Mouse (Mus musculus) testis, adult 2 months (tissue): Measurements from ENCODE around the gene Mfsd4b5. TPM values are rescaled to one million over a fixed set of nuclear protein-coding genes. Genes with fewer than 3 reads are reported as not detected.
A peak's percentile ranks its signal among the peaks of the same experiment; 100 is the strongest.
"Not testable (repeated sequence)": the region's sequence is repeated elsewhere in the genome, so short reads cannot be mapped to it uniquely, and the experiment has no call there.

Source experiments
- H3K27ac ChIP-seq: fragments of 200-500 bp; 2 replicates; pipeline ENCODE4 v1.5.1; 2012; ENCODE audit warnings: low read depth, low read length; ENCODE audit not compliant: control insufficient read depth, insufficient read depth
- H3K27me3 ChIP-seq: fragments of 200-500 bp; 2 replicates; pipeline ENCODE4 v1.6.1; 2012; ENCODE audit warnings: mild to moderate bottlenecking, low read length, moderate library complexity; ENCODE audit not compliant: control insufficient read depth, insufficient read depth
- H3K36me3 ChIP-seq: fragments of 200-500 bp; 2 replicates; pipeline ENCODE4 v1.6.1; 2012; ENCODE audit warnings: mild to moderate bottlenecking, low read length; ENCODE audit not compliant: control insufficient read depth, insufficient read depth
- H3K4me1 ChIP-seq: fragments of 200-500 bp; 2 replicates; pipeline ENCODE4 v1.6.1; 2012; ENCODE audit warnings: low read length; ENCODE audit not compliant: control insufficient read depth, insufficient read depth
- H3K4me3 ChIP-seq: fragments of 200-500 bp; 2 replicates; pipeline ENCODE4 v1.5.1; 2012; ENCODE audit warnings: low read depth, mild to moderate bottlenecking, low read length, moderate library complexity, mixed read lengths; ENCODE audit not compliant: control insufficient read depth
- CTCF ChIP-seq: fragments of 200-500 bp; IDR thresholded peaks from 2 replicates; pipeline ENCODE4 v1.5.1; 2012; ENCODE audit warnings: low read depth, mild to moderate bottlenecking, inconsistent platforms, low read length, moderate library complexity; ENCODE audit not compliant: control insufficient read depth, insufficient read depth, insufficient replicate concordance
- POLR2A ChIP-seq: fragments of 200-500 bp; IDR thresholded peaks from 2 replicates; pipeline ENCODE4 v1.6.1; 2012; ENCODE audit warnings: low read depth, mild to moderate bottlenecking, inconsistent platforms, low read length, moderate library complexity; ENCODE audit not compliant: control insufficient read depth
- polyA plus RNA-seq: library from polyadenylated mRNA; depleted of rRNA; stranded (reverse); fragments of >200 nt; gene quantifications from 2 replicates; pipeline ENCODE4 v1.2.3, GENCODE M21; 2012; rRNA removed

Gene Mfsd4b5
- polyA plus RNA-seq, 1 experiment: 0.04 TPM

DNA sequence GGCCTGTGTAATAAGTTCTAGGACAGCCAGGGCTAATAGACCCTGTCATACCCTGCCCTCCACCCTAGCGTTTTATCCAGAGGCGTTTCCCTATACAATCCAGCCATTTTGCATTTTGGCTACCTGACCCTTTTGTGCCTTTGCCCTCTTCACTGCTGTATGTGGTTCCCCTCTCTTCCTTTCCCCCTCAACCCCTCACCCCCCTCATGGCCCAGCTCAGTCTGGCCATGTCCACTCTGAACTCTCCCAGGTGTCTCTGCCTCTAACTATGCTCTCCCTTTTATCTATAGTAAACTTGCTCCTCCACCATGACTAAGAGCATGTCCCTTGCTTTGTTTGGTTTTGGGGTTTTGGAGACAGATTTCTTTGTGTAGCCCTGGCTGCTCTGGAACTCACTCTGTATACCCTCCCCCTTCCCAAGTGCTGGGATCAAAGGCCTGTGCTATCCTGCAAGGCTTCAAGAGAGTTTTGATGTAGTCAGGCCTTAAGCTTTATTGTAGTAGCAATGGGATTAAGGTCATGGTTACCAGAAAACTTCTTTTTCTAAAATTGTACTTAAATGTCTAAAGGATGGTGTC lies 37.0 kb downstream of the Mfsd4b5 start:
- Histone ChIP-seq H3K27me3 (no peaks in the 10 kb centered on the region), H3K27ac (no peak overlapping the region), H3K36me3 (no peaks in the 10 kb centered on the region), H3K4me3 (no peak overlapping the region), H3K4me1 (peaks cover 3% of the 10 kb centered on the region; the same call in 1 of the 2 replicates)
- TF ChIP-seq POLR2A (no peak), CTCF (no peak)

DNA sequence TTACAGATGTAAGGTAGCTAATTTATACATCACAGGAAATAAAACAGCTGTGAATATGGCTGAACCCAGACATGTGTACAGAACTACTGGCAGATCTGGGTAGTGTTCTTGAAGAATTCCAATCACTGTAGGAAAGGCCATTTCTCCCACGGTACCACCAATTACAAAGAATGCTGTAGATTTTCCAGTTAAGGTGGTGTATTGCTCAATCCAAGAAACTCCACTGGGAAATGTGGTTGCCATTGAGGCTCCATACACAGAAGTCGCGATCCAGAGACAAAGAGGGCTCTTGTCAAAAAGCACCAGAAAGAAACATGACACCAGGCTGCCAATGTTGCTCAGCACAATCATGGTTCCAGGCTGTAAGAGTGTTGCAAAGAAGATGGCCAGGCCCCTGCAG lies 39.3 kb downstream of the Mfsd4b5 start:
- H3K27me3 ChIP-seq, H3K4me1 ChIP-seq, H3K27ac ChIP-seq, H3K36me3 ChIP-seq, H3K4me3 ChIP-seq: not testable (repeated sequence)

- H3K36me3 ChIP-seq: no peaks in the 10 kb centered on the region
- H3K4me3 ChIP-seq: no peak overlapping the region
- TF ChIP-seq CTCF: no peak
- TF ChIP-seq POLR2A: no peak
- no peaks in the 10 kb centered on the region for H3K4me1 ChIP-seq
- no peaks in the 10 kb centered on the region for H3K27me3 ChIP-seq
- H3K27ac ChIP-seq: no peak overlapping the region
Observed at GRCm38 (mm10) chr10:39936553-39936952, 49.9 kb downstream of the Mfsd4b5 start.

- H3K27ac ChIP-seq: no peak within 1 kb of the TSS
Observed at GRCm38 (mm10) chr10:39926616-39927139, 59.8 kb downstream of the Mfsd4b5 start, which contains the start of gene Mfsd4b2. Gene Mfsd4b2 (minus strand): TSS chr10:39926923.

DNA sequence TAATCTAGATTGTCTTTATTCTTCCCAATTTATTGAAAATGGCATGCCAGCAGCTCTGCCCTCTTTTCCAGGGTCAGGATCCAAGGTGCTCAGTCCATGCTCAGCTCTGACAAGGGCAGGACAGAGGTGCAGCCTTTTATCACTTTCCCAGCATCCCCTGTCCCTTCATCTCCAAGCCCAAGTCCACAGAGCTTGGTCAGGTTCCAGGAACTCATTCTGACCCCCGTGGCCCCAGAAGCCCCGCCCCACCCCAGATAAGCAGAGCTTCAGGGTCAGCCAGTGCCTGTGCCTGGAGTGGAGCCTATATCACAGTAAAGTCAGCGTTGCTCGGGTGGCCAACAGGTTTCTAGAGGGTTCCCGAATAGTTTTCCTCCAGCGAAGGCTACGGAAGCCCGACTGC lies 61.9 kb downstream of the Mfsd4b5 start:
- H3K36me3 ChIP-seq, H3K27ac ChIP-seq, H3K27me3 ChIP-seq, H3K4me3 ChIP-seq, H3K4me1 ChIP-seq: not testable (repeated sequence)

More at GRCm38 (mm10) chr10:39926616-39927139, 59.8 kb downstream of the Mfsd4b5 start, which contains the start of gene Mfsd4b2:
- peaks cover 8% of the 10 kb centered on the region for H3K4me1 ChIP-seq
- H3K36me3 ChIP-seq: no peaks in the 10 kb centered on the region
- peaks cover 6% of the 10 kb centered on the region; the same call in 1 of the 2 replicates for H3K27me3 ChIP-seq
- no peak for TF ChIP-seq CTCF
- TF ChIP-seq POLR2A: no peak
- H3K4me3 ChIP-seq: peak within 1 kb of the TSS; percentile 70

DNA sequence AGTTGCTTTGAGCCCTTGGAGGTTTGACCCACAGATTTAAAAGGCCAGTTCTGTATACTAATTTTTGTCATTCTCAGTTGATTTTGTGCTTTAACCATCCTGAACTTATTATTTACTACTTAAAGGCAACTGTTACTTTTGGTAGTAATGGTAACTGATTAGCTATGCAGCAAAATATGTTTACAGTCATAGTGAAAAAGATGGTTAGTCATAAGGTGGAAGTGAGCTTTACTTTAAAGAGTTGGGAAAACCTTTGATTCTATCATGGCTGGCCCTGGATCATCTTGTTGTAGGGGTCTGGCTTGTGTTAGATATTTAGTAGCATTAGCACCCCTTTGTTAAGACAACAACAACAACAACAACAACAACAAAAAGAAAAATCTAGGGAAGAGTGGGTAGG lies 73.8 kb downstream of the Mfsd4b5 start:
- no peak for TF ChIP-seq POLR2A
- no peak for TF ChIP-seq CTCF
- no peaks in the 10 kb centered on the region for H3K4me1 ChIP-seq

GRCm38 (mm10) chr10:39908768-39909441 lies 77.5 kb downstream of the Mfsd4b5 start:
- H3K36me3 ChIP-seq: no peaks in the 10 kb centered on the region
- no peaks in the 10 kb centered on the region for H3K27me3 ChIP-seq
- no peak overlapping the region for H3K4me3 ChIP-seq
- H3K27ac ChIP-seq: no peak overlapping the region
- H3K4me1 ChIP-seq: no peaks in the 10 kb centered on the region
- no peak for TF ChIP-seq CTCF
- no peak for TF ChIP-seq POLR2A

More for the DNA sequence above, 73.8 kb downstream of the Mfsd4b5 start:
- Histone ChIP-seq H3K27ac (no peak overlapping the region), H3K36me3 (no peaks in the 10 kb centered on the region), H3K27me3 (no peaks in the 10 kb centered on the region), H3K4me3 (no peak overlapping the region)

Other genes starting within 250 kb of the Mfsd4b5 start
- 3.0 and 3.9 TPM in 2 replicates for gene Mfsd4b4, start 87.4 kb downstream of the Mfsd4b5 start, polyA plus RNA-seq
- gene Mfsd4b2, start 59.7 kb downstream of the Mfsd4b5 start, polyA plus RNA-seq: not detected in 2 replicates
- gene Mfsd4b3, start 26.5 kb downstream of the Mfsd4b5 start, polyA plus RNA-seq: 0.06 and 0.19 TPM in 2 replicates
- 0.27 and 0.40 TPM in 2 replicates for gene Mfsd4b1, start 38.6 kb upstream of the Mfsd4b5 start, polyA plus RNA-seq
- gene Slc16a10, start 155.6 kb upstream of the Mfsd4b5 start, polyA plus RNA-seq: 2.5 and 4.3 TPM in 2 replicates